8 mouse cellular contexts compared by ENCODE assay signal in the genomic region with DNA sequence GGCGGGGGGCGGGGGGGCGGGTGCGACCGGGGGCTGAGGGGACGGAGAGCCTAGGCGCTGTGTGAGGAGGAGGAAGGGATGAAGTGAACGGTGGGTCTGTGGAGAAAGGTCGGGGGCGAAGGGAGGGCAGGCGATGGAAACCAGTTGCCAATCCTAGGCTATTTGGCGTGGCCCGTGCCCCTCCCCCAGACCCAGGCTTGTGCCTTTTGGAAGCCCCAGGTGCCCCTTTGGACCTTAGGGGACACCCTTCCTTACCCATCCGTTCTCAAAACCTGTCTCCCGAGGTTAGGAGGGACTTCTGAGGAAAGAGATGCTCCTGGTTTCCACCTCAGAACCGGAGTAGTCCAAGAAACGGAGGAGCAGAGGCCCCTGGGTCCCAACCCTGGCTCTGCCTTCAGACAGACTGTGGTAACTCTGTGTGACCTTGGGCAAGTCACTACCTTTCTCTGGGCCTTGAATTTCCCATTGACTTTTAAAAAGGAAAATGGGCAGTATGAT. TPM values are rescaled to one million over a fixed set of nuclear protein-coding genes. Genes with fewer than 3 reads are reported as not detected.
DNase-seq lines count a peak whose midpoint lies in the region; ATAC-seq and TF ChIP-seq lines count a peak whose summit lies in the region.

A gene (minus strand): TSS at position 405 of the 498 bp plus-strand sequence.

- TF ChIP-seq CTCF in CH12.LX (conservative IDR thresholded peaks at IDR 0.05 in 1 of 2, IDR thresholded peaks at IDR 0.05 in 1 of 2; ENCODE audit: low read depth in 2 of 2, low read length in 2 of 2): no peak
- TF ChIP-seq CTCF in thymus, adult 2 months (IDR thresholded peaks at IDR 0.05; ENCODE audit: borderline replicate concordance, control insufficient read depth, extremely low read depth, insufficient read depth, low read length, poor library complexity): no peak

- DNase-seq in gastrocnemius, adult 18-20 months (ENCODE audit: low spot score): peak; percentile 24
- DNase-seq in gastrocnemius, postnatal 25 days: no peak
- peak; percentile 35 for DNase-seq in CH12.LX (ENCODE audit: extremely low read depth)
- peak; percentile 51 for DNase-seq in cerebellum, adult 8-10 months
- DNase-seq in thymus, adult 2 months: peak; percentile 36

- H3K79me2 ChIP-seq in CH12.LX (replicated peaks; ENCODE audit: control insufficient read depth, extremely low read depth, insufficient read depth, poor library complexity, severe bottlenecking): no peaks in the 10 kb centered on the region

- in situ Hi-C loops in CH12.LX (cut with MboI; ENCODE audit: low pct_ligation_motif_present, low pct_unique_long_range_greater_than_20kb, low sequenced_read_pairs): no loop called here

- no peak for TF ChIP-seq POLR2A in CH12.LX (IDR thresholded peaks at IDR 0.05; ENCODE audit: low read depth, low read length)
- no peak for TF ChIP-seq POLR2A in thymus, adult 2 months (IDR thresholded peaks at IDR 0.05; ENCODE audit: control insufficient read depth, extremely low read depth, insufficient read depth, low read length, poor library complexity)

- WGBS in heart, embryonic 12.5 days: 2% methylated on average over 13 of the region's 17 CpGs
- WGBS in kidney, embryonic 15.5 days: 1% methylated on average over 12 of the region's 17 CpGs
- 14% methylated on average over 14 of the region's 17 CpGs for WGBS in thymus, adult 2 months

- H3K4me2 ChIP-seq in CH12.LX (ENCODE audit: insufficient read depth, low read depth, poor library complexity, severe bottlenecking): peak within 1 kb of the TSS; percentile 98
- H3K4me2 ChIP-seq in heart, embryonic 12.5 days: peak within 1 kb of the TSS; percentile 83
- peak within 1 kb of the TSS; percentile 65 for H3K4me2 ChIP-seq in kidney, embryonic 15.5 days

- no peak for ATAC-seq in heart, embryonic 12.5 days (ENCODE audit: insufficient number of reproducible peaks, low FRiP score)
- ATAC-seq in kidney, embryonic 15.5 days (replicated peaks; ENCODE audit: low FRiP score): peak; percentile 59
- ATAC-seq in megakaryocyte-erythroid progenitor cell, adult 5-6 weeks (replicated peaks; ENCODE audit: low FRiP score, low TSS enrichment, poor library complexity, severe bottlenecking): 0 out of 2 replicates have a peak, but pooled peaks have one; percentile 30

- H3K27me3 ChIP-seq in CH12.LX (replicated peaks): peaks cover 31% of the 10 kb centered on the region
- H3K27me3 ChIP-seq in heart, embryonic 12.5 days (replicated peaks): no peaks in the 10 kb centered on the region
- H3K27me3 ChIP-seq in kidney, embryonic 15.5 days: no peaks in the 10 kb centered on the region
- H3K27me3 ChIP-seq in thymus, adult 2 months (ENCODE audit: control insufficient read depth, insufficient read depth, low read length): no peaks in the 10 kb centered on the region

- H3K4me3 ChIP-seq in CH12.LX (replicated peaks in 1 of 3; ENCODE audit: low read depth in 2 of 3, low read length in 2 of 3, poor library complexity in 1 of 3): peak within 1 kb of the TSS; percentile 48 to 68 (median 58)
- peak within 1 kb of the TSS; percentile 74 for H3K4me3 ChIP-seq in heart, embryonic 12.5 days
- H3K4me3 ChIP-seq in kidney, embryonic 15.5 days (replicated peaks): peak within 1 kb of the TSS; percentile 65
- H3K4me3 ChIP-seq in thymus, adult 2 months (ENCODE audit: control insufficient read depth, insufficient read depth, low read length): peak within 1 kb of the TSS; percentile 52

- TF ChIP-seq RAD21 in CH12.LX (IDR thresholded peaks at IDR 0.05; ENCODE audit: low read depth, low read length): no peak

- H3K27ac ChIP-seq in CH12.LX (ENCODE audit: insufficient read depth, low read depth): no peak within 1 kb of the TSS
- H3K27ac ChIP-seq in heart, embryonic 12.5 days (ENCODE audit: poor library complexity, severe bottlenecking): peak within 1 kb of the TSS; percentile 89
- peak within 1 kb of the TSS; percentile 91 for H3K27ac ChIP-seq in kidney, embryonic 15.5 days
- no peak within 1 kb of the TSS for H3K27ac ChIP-seq in thymus, adult 2 months (ENCODE audit: control insufficient read depth, insufficient read depth, low read length)

- peaks cover 3 to 20% of the 10 kb centered on the region in 2 experiments; a peak in 3 of 4 replicates for H3K4me1 ChIP-seq in CH12.LX (ENCODE audit: control insufficient read depth in 1 of 2, insufficient read depth in 2 of 2)
- peaks cover 16% of the 10 kb centered on the region for H3K4me1 ChIP-seq in heart, embryonic 12.5 days (replicated peaks)
- H3K4me1 ChIP-seq in kidney, embryonic 15.5 days: peaks cover 20% of the 10 kb centered on the region
- H3K4me1 ChIP-seq in thymus, adult 2 months (replicated peaks; ENCODE audit: control insufficient read depth, insufficient read depth, low read length): peaks cover 3% of the 10 kb centered on the region; the same call in 1 of the 2 replicates

- dilution Hi-C loops in CH12.LX (cut with MboI; ENCODE audit: extremely low pct_ligation_motif_present, extremely low pct_unique_long_range_greater_than_20kb, low sequenced_read_pairs): no loop called here

- H3K9ac ChIP-seq in CH12.LX (ENCODE audit: insufficient read depth, low read depth): peak within 1 kb of the TSS; percentile 64
- H3K9ac ChIP-seq in heart, embryonic 12.5 days: peak within 1 kb of the TSS; percentile 78
- peak within 1 kb of the TSS; percentile 71 for H3K9ac ChIP-seq in kidney, embryonic 15.5 days

- peaks cover 0 to 5% of the 10 kb centered on the region in 2 experiments for H3K36me3 ChIP-seq in CH12.LX (replicated peaks in 1 of 2; ENCODE audit: control insufficient read depth in 1 of 2, insufficient read depth in 1 of 2, low read length in 1 of 2)
- H3K36me3 ChIP-seq in heart, embryonic 12.5 days: 0 out of 2 replicates have a peak, but pooled peaks cover 4% of the 10 kb centered on the region
- H3K36me3 ChIP-seq in kidney, embryonic 15.5 days: 0 out of 2 replicates have a peak, but pooled peaks cover 6% of the 10 kb centered on the region
- no peaks in the 10 kb centered on the region for H3K36me3 ChIP-seq in thymus, adult 2 months (ENCODE audit: control insufficient read depth, insufficient read depth, low read length)

- H3K9me3 ChIP-seq in CH12.LX (replicated peaks; ENCODE audit: low read length): no peaks in the 10 kb centered on the region
- no peaks in the 10 kb centered on the region for H3K9me3 ChIP-seq in heart, embryonic 12.5 days (replicated peaks)
- H3K9me3 ChIP-seq in kidney, embryonic 15.5 days (replicated peaks): no peaks in the 10 kb centered on the region

- no peak for TF ChIP-seq EP300 in CH12.LX (IDR thresholded peaks at IDR 0.05; ENCODE audit: low read length)

TF ChIP-seq in CH12.LX, 34 proteins besides CTCF, POLR2A, EP300 and RAD21:
- TF ChIP-seq MAZ (IDR thresholded peaks at IDR 0.05; ENCODE audit: low read depth, low read length) (no peak), SMC3 (IDR thresholded peaks at IDR 0.05; ENCODE audit: low read depth, low read length) (no peak), ZMIZ1 (IDR thresholded peaks at IDR 0.05; ENCODE audit: low read depth, low read length) (no peak)

RNA-seq across cellular contexts. Expression of the gene that starts here (rescaled TPM):
- not detected for total RNA-seq in gastrocnemius, adult 18-20 months (2021)
- total RNA-seq in gastrocnemius, postnatal 25 days (2021): not detected
- 0.04 TPM in 1 of 2 replicates, not detected in the other for total RNA-seq in CH12.LX (2012; rRNA removed)
- total RNA-seq in CH12.LX (2014; rRNA removed): not detected in 2 replicates
- polyA plus RNA-seq in CH12.LX (2012; ENCODE audit: insufficient read length, low read depth): 0.11 TPM in 1 of 2 replicates, not detected in the other
- polyA plus RNA-seq in heart, embryonic 12.5 days (2016; fragmentation: Nextera tagmentation; extraction: Ambion mirVana): 0.27 and 0.31 TPM in 2 replicates
- 0.21 and 0.43 TPM in 2 replicates for polyA plus RNA-seq in kidney, embryonic 15.5 days (2015; fragmentation: Nextera tagmentation; extraction: Ambion mirVana)
- not detected in 2 replicates for total RNA-seq in megakaryocyte-erythroid progenitor cell, adult 5-6 weeks (2014; fragmentation: Nextera tagmentation)
- total RNA-seq in megakaryocyte-erythroid progenitor cell, adult 5-6 weeks (2017): not detected in 2 replicates
- 0.04 and 0.11 TPM in 2 replicates for polyA plus RNA-seq in thymus, adult 2 months (2012; rRNA removed)

Comparison
In these comparisons a context has a peak if more than half of its experiments do, and no peak if none do; other contexts are left out.
1. Peak in DNase-seq in gastrocnemius, adult 18-20 months; RNA of the gene not detected or under 1 TPM.
2. Peak in DNase-seq, H3K4me3 ChIP-seq, H3K9ac ChIP-seq and H3K4me2 ChIP-seq in CH12.LX; RNA of the gene not detected or under 1 TPM.
3. Peak in ATAC-seq, H3K4me3 ChIP-seq, H3K27ac ChIP-seq, H3K9ac ChIP-seq and H3K4me2 ChIP-seq in kidney, embryonic 15.5 days; RNA of the gene not detected or under 1 TPM.
4. Peak in ATAC-seq in megakaryocyte-erythroid progenitor cell, adult 5-6 weeks; RNA of the gene not detected or under 1 TPM.
5. Peak in DNase-seq and H3K4me3 ChIP-seq in thymus, adult 2 months; RNA of the gene not detected or under 1 TPM.